Mouse (Mus musculus) embryonic fibroblast, embryonic 13.5 days (primary cell): ENCODE measurements around the gene Wnt10b. TPM values are rescaled to one million over a fixed set of nuclear protein-coding genes. Genes with fewer than 3 reads are reported as not detected.
A peak's percentile ranks its signal among the peaks of the same experiment; 100 is the strongest.
"Not testable (repeated sequence)": the region's sequence is repeated elsewhere in the genome, so short reads cannot be mapped to it uniquely, and the experiment has no call there.

Experiments used
- H3K27ac ChIP-seq: 2 replicates; pipeline ENCODE4 v1.5.1; 2012; ENCODE audit warnings: low read length, control low read depth, inconsistent platforms; ENCODE audit not compliant: insufficient read depth
- H3K4me1 ChIP-seq: 2 replicates; pipeline ENCODE4 v1.6.1; 2011; ENCODE audit warnings: low read length; ENCODE audit not compliant: control insufficient read depth, insufficient read depth
- H3K4me3 ChIP-seq: 2 replicates; pipeline ENCODE4 v1.5.1; 2011; ENCODE audit warnings: mild to moderate bottlenecking, control low read depth, low read length; ENCODE audit not compliant: insufficient read depth
- CTCF ChIP-seq: IDR thresholded peaks from 2 replicates; pipeline ENCODE4 v1.5.1; 2011; ENCODE audit warnings: mild to moderate bottlenecking, control low read depth, low read length, moderate library complexity, borderline replicate concordance; ENCODE audit not compliant: insufficient read depth
- POLR2A ChIP-seq: IDR thresholded peaks from 2 replicates; pipeline ENCODE4 v1.6.1; 2011; ENCODE audit warnings: low read depth, mild to moderate bottlenecking, control low read depth, low read length, moderate library complexity
- polyA plus RNA-seq: library from polyadenylated mRNA; stranded (reverse); fragments of >200 nt; gene quantifications from 2 replicates; pipeline ENCODE4 v1.2.4, GENCODE M21; 2011; ENCODE audit warnings: low read depth; ENCODE audit not compliant: missing spikeins, insufficient read length

The Wnt10b gene
- polyA plus RNA-seq, 1 experiment: 1.9 TPM

DNA sequence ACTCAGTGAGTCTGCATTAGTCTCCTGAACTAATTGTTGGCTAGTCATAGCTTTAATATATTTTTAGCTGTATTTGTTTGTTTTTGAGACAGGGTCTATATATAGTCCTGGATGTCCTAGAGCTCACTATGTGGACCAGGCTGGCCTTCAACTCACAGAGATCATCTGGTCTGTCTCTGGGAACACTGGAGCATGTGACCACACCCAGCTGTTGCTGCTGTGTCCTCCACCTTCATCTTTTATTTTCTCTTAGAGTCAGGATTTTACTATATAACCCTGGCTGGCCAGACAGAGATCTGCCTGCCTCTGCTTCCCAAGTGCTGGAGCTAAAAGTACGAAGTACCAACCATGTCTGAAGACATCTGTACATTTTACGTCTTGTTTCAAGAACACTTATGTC is 28.9 kb downstream of the Wnt10b start:
- Histone ChIP-seq H3K4me3 (no peak overlapping the region), H3K27ac (no peak overlapping the region), H3K4me1 (peaks cover 20% of the 10 kb centered on the region)
- TF ChIP-seq POLR2A (no peak), CTCF (no peak)

GRCm38 (mm10) chr15:98747296-98747695 is 30.7 kb downstream of the Wnt10b start:
- Histone ChIP-seq H3K27ac (no peak overlapping the region; the same call in 1 of the 2 replicates), H3K4me1 (peaks cover 20% of the 10 kb centered on the region), H3K4me3 (no peak overlapping the region)
- TF ChIP-seq CTCF (no peak), POLR2A (no peak)

GRCm38 (mm10) chr15:98746344-98746965 is 31.5 kb downstream of the Wnt10b start:
- no peak for TF ChIP-seq POLR2A
- TF ChIP-seq CTCF: no peak
- Histone ChIP-seq H3K4me1 (peaks cover 20% of the 10 kb centered on the region), H3K4me3 (no peak overlapping the region), H3K27ac (peak overlapping the region; percentile 59)

- H3K4me3 ChIP-seq, H3K27ac ChIP-seq: not testable (repeated sequence)
- peaks cover 20% of the 10 kb centered on the region for H3K4me1 ChIP-seq
Observed at GRCm38 (mm10) chr15:98743863-98744262, 34.1 kb downstream of the Wnt10b start.

GRCm38 (mm10) chr15:98742766-98743428 is 35.1 kb downstream of the Wnt10b start:
- Histone ChIP-seq H3K4me1 (peaks cover 16% of the 10 kb centered on the region), H3K27ac (no peak overlapping the region), H3K4me3 (no peak overlapping the region)
- TF ChIP-seq POLR2A (no peak), CTCF (no peak)

DNA sequence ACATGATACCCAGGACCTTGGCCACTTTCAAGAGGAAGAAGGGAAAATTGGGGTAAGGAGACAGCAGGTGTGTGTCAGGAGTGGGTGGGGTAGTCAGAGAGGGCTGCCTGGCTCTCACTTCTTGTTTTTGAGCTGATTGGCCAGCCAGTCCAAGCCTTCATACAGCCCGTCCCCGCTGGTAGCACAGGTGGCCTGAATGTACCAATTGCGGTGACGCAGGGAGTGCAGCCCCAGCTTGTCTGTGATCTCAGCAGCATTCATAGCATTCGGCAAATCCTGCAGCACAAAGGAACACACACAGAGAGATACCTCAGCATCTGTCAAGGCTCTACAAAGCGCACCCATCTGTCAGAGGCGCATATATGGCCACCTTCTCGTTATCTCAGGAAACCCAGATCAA is 37.7 kb downstream of the Wnt10b start:
- Histone ChIP-seq H3K27ac (no peak overlapping the region), H3K4me3 (no peak overlapping the region), H3K4me1 (no peaks in the 10 kb centered on the region; the same call in 1 of the 2 replicates)
- TF ChIP-seq CTCF: no peak
- no peak for TF ChIP-seq POLR2A

GRCm38 (mm10) chr15:98738796-98739195 is 39.2 kb downstream of the Wnt10b start:
- no peak overlapping the region for H3K4me3 ChIP-seq
- no peaks in the 10 kb centered on the region; the same call in 1 of the 2 replicates for H3K4me1 ChIP-seq
- TF ChIP-seq CTCF (0 out of 2 replicates have a peak, but pooled peaks have one; percentile 5), POLR2A (no peak)
- H3K27ac ChIP-seq: no peak overlapping the region

DNA sequence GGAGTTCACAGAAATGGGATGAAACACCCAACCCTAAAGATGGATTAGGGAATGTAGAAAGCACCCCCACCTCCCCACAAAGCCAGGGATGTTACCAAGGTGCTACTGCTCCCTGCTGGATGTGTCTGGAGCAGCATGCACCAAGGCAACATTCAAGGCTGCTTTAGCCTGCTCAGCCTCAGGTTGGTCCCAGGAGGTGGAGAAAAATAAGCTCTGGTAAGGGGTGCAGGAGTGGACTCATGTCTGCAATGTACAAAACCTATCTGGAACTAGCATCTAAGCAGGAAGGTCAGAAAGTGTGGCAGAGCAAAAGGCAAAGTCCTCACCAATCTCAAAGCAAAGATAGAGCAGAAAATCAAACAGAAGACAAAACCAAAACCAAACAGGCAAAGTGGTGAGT is 40.1 kb downstream of the Wnt10b start:
- Histone ChIP-seq H3K4me1 (no peaks in the 10 kb centered on the region; the same call in 1 of the 2 replicates), H3K4me3 (no peak overlapping the region), H3K27ac (no peak overlapping the region)
- TF ChIP-seq POLR2A (no peak), CTCF (peak; percentile 44; the same call in 1 of the 2 replicates)

DNA sequence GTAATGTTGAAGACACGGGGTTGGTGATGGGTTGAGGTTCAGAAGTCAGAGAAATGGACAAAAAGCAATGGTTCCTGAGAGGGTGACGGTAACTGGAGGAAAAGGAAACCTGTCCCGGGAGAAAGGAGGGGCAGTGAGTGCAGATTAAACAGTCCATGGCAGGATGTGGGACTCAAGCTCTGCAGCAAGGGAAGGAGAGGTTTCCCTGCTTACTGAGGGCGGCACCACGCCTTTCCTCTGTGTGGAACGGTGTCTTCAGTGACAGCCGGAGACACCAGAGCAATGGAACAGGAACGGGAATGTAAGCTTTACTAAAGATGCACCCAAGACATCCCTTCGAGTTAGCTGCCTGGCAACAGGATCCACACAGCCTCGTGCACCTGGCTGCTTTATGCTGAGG is 41.4 kb downstream of the Wnt10b start:
- Histone ChIP-seq H3K27ac (no peak overlapping the region), H3K4me3 (no peak overlapping the region), H3K4me1 (no peaks in the 10 kb centered on the region; the same call in 1 of the 2 replicates)
- TF ChIP-seq POLR2A (no peak), CTCF (no peak)

DNA sequence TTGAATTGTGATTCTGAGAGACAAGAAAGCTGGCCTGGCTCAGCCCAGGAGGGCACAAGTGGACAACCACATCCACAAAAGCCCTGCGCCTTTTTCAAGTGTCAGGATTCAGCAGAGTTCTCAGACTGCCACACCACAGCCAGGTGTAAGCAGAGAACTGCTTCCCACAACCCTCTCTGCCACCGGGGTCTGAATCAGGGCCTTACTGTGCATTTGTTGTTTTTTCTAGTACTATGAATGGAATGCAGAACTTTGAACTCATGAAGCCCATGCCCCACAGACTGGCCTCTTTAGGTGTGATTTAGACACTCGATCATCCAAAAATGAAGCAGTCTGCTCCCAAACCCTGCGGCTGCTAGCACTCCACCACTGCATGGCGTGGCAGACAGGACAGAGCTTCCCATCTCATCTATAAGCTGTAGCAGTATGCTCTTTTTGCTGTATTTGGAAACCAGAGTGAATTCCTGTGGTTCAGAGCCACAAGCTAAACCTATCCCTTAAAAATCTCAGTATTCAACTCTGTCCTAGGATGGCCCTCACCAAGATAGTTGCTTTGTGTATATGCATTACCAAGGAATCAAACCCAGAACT is 43.9 kb downstream of the Wnt10b start:
- no peak for TF ChIP-seq POLR2A
- H3K4me1 ChIP-seq: no peaks in the 10 kb centered on the region; the same call in 1 of the 2 replicates
- H3K27ac ChIP-seq: no peak overlapping the region
- no peak overlapping the region for H3K4me3 ChIP-seq
